ENCODE assay signal across 11 mouse cellular contexts in the genomic region with DNA sequence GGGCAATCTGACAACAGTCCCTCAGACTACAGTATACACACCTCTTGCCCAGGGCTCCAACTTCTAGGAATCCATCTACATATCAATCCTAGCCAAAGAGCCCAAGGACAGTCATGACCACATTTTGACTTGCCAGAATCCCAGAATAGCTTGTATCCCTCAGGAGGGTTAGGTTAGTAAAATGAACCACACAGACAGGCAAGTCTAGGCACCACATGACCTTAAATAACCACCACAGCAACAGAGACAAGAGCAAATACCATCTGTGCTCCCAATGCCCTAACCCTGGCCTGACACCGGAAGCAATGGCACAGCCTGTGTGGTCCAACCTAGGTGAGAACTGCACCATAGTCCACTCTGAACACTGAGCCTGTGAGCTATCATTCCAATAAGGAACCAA. TPM values are rescaled to one million over a fixed set of nuclear protein-coding genes. Genes with fewer than 3 reads are reported as not detected.
DNase-seq lines count a peak whose midpoint lies in the region; ATAC-seq and TF ChIP-seq lines count a peak whose summit lies in the region.
"Had no signal": no experiment of that assay in that cellular context is flagged by ENCODE, and none has a peak within 500 bp of the region (broad histone marks: within the 10 kb centered on the region; RNA-seq: fewer than 3 reads in every experiment).

No protein-coding gene starts in this region.

- no peak for TF ChIP-seq POLR2A in ES-Bruce4 (IDR thresholded peaks at IDR 0.05; ENCODE audit: insufficient read depth, low read length)
- no peak for TF ChIP-seq POLR2A in lung, adult 2 months (IDR thresholded peaks at IDR 0.05; ENCODE audit: borderline replicate concordance, extremely low read depth, low read depth, low read length)

- TF ChIP-seq EP300 in ES-Bruce4 (IDR thresholded peaks at IDR 0.05; ENCODE audit: insufficient read depth, low read depth, low read length): peak; percentile 85
- no peak for TF ChIP-seq EP300 in liver, embryonic 14.5 days (IDR thresholded peaks at IDR 0.05; ENCODE audit: low read depth)

- intact Hi-C loops in heart, postnatal 36 days (cut with DNase I): loop anchor here (2.0 to 5.0 kb wide), 2 partner anchors 26 to 34 kb away; a partner anchor contains a TSS

- peak overlapping the region; percentile 95 for H3K4me2 ChIP-seq in heart, embryonic 13.5 days
- peak overlapping the region; percentile 85 for H3K4me2 ChIP-seq in liver, embryonic 14.5 days (ENCODE audit: low read depth)

- H3K36me3 ChIP-seq in heart, embryonic 13.5 days: peaks cover 42% of the 10 kb centered on the region
- peaks cover 6% of the 10 kb centered on the region; the same call in 1 of the 2 replicates for H3K36me3 ChIP-seq in ES-Bruce4 (ENCODE audit: control insufficient read depth, insufficient read depth, low read length, poor library complexity, severe bottlenecking)
- peaks cover 12% of the 10 kb centered on the region; the same call in 1 of the 2 replicates for H3K36me3 ChIP-seq in liver, embryonic 14.5 days (replicated peaks; ENCODE audit: control insufficient read depth, insufficient read depth, low read depth)

- TF ChIP-seq CTCF in ES-Bruce4 (IDR thresholded peaks at IDR 0.05; ENCODE audit: low read depth, low read length): no peak
- no peak for TF ChIP-seq CTCF in liver, embryonic 14.5 days (IDR thresholded peaks at IDR 0.05; ENCODE audit: low read depth)
- TF ChIP-seq CTCF in lung, adult 2 months (IDR thresholded peaks at IDR 0.05; ENCODE audit: insufficient read depth, low read length): no peak

- 88% methylated on average over 1 of the region's 1 CpGs for WGBS in heart, embryonic 13.5 days
- WGBS in liver, embryonic 14.5 days (ENCODE audit: insufficient replicate concordance): 91% methylated on average over 1 of the region's 1 CpGs
- 79% methylated on average over 1 of the region's 1 CpGs for whole genome bisulfite sequencing in lung, adult 2 months

- H3K27me3 ChIP-seq in heart, embryonic 13.5 days (replicated peaks): no peaks in the 10 kb centered on the region
- no peaks in the 10 kb centered on the region for H3K27me3 ChIP-seq in ES-Bruce4 (ENCODE audit: control insufficient read depth, insufficient read depth, low read length, poor library complexity, severe bottlenecking)
- H3K27me3 ChIP-seq in liver, embryonic 14.5 days (ENCODE audit: control insufficient read depth, insufficient read depth, low read length): no peaks in the 10 kb centered on the region

- peaks cover 55% of the 10 kb centered on the region for H3K4me1 ChIP-seq in heart, embryonic 13.5 days
- H3K4me1 ChIP-seq in ES-Bruce4 (ENCODE audit: control insufficient read depth, insufficient read depth, low read length): peaks cover 7% of the 10 kb centered on the region
- H3K4me1 ChIP-seq in liver, embryonic 14.5 days (replicated peaks; ENCODE audit: control insufficient read depth in 2 of 2, insufficient read depth in 2 of 2, low read length in 1 of 2): peaks cover 23 to 46% of the 10 kb centered on the region in 2 experiments
- peaks cover 9% of the 10 kb centered on the region for H3K4me1 ChIP-seq in lung, adult 2 months (ENCODE audit: control insufficient read depth, insufficient read depth, low read length)

- H3K9me3 ChIP-seq in heart, embryonic 13.5 days: no peaks in the 10 kb centered on the region
- no peaks in the 10 kb centered on the region for H3K9me3 ChIP-seq in ES-Bruce4 (replicated peaks; ENCODE audit: control insufficient read depth, insufficient read depth, low read length, poor library complexity, severe bottlenecking)
- H3K9me3 ChIP-seq in liver, embryonic 14.5 days (ENCODE audit: control insufficient read depth, low read length): no peaks in the 10 kb centered on the region

- H3K27ac ChIP-seq in heart, embryonic 13.5 days (replicated peaks): no peak overlapping the region
- peak overlapping the region; percentile 94 for H3K27ac ChIP-seq in ES-Bruce4 (ENCODE audit: insufficient read depth, low read length)
- peak overlapping the region; percentile 21; the same call in 1 of the 2 replicates for H3K27ac ChIP-seq in liver, embryonic 14.5 days

- ATAC-seq in heart, embryonic 13.5 days (ENCODE audit: extremely low read depth, insufficient number of reproducible peaks, low FRiP score, low TSS enrichment): no peak
- ATAC-seq in liver, embryonic 14.5 days (ENCODE audit: insufficient read depth): no peak
- ATAC-seq: lung, postnatal 0 days had no signal

- H3K9ac ChIP-seq in heart, embryonic 13.5 days: peak overlapping the region; percentile 1; the same call in 1 of the 2 replicates
- H3K9ac ChIP-seq in ES-Bruce4 (ENCODE audit: low read depth, poor library complexity, severe bottlenecking): peak overlapping the region; percentile 97
- no peak overlapping the region; the same call in 1 of the 2 replicates for H3K9ac ChIP-seq in liver, embryonic 14.5 days (replicated peaks)

- DNase-seq in cerebellum, adult 9-11 months: peak; percentile 37
- no peak for DNase-seq in cerebellum, postnatal 10 days
- no peak for DNase-seq in heart, postnatal 36 days
- no peak for DNase-seq in liver, embryonic 14.5 days (ENCODE audit: low read depth in 3 of 3, low spot score in 3 of 3)
- no peak for DNase-seq in lung, adult 2 months
- no peak for DNase-seq in spleen, postnatal 14 days (ENCODE audit: low spot score in 2 of 2)
- DNase-seq: adrenal gland, postnatal 36 days; kidney, postnatal 36 days had no signal

- H3K4me3 ChIP-seq in heart, embryonic 13.5 days: no peak overlapping the region
- H3K4me3 ChIP-seq in ES-Bruce4 (ENCODE audit: low read depth, low read length): peak overlapping the region; percentile 41
- no peak overlapping the region for H3K4me3 ChIP-seq in liver, embryonic 14.5 days (ENCODE audit: insufficient read depth in 1 of 2, low read depth in 2 of 2, low read length in 2 of 2)
- no peak overlapping the region for H3K4me3 ChIP-seq in lung, adult 2 months (replicated peaks; ENCODE audit: extremely low read depth, low read depth, low read length)

RNA-seq across cellular contexts. Expression of a gene that starts 3.2 kb away (rescaled TPM):
- polyA plus RNA-seq in heart, embryonic 13.5 days (2015; fragmentation: Nextera tagmentation; extraction: Ambion mirVana): 10.6 and 11.8 TPM in 2 replicates
- total RNA-seq in heart, postnatal 36 days (2021): 10 to 100 TPM; 85.6 to 94.0 TPM
- 126 and 129 TPM in 2 replicates for polyA plus RNA-seq in ES-Bruce4 (2011; ENCODE audit: insufficient read depth, insufficient read length, low read depth, missing spikeins)
- 16.7 and 18.3 TPM in 2 replicates for polyA plus RNA-seq in liver, embryonic 14.5 days (2012; rRNA removed)
- 13.3 and 14.7 TPM in 2 replicates for polyA plus RNA-seq in liver, embryonic 14.5 days (2014; fragmentation: Nextera tagmentation; extraction: Ambion mirVana)
- polyA plus RNA-seq in lung, adult 2 months (2012; rRNA removed): 50.5 and 64.6 TPM in 2 replicates

RNA-seq across cellular contexts. Expression of a gene that starts 26.2 kb away (rescaled TPM):
- polyA plus RNA-seq in heart, embryonic 13.5 days (2015; fragmentation: Nextera tagmentation; extraction: Ambion mirVana): 32.6 and 39.3 TPM in 2 replicates
- 10 to 100 TPM; 18.8 to 21.9 TPM for total RNA-seq in heart, postnatal 36 days (2021)
- 30.9 and 32.4 TPM in 2 replicates for polyA plus RNA-seq in ES-Bruce4 (2011; ENCODE audit: insufficient read depth, insufficient read length, low read depth, missing spikeins)
- polyA plus RNA-seq in liver, embryonic 14.5 days (2012; rRNA removed): 20.0 and 23.9 TPM in 2 replicates
- 17.2 and 18.8 TPM in 2 replicates for polyA plus RNA-seq in liver, embryonic 14.5 days (2014; fragmentation: Nextera tagmentation; extraction: Ambion mirVana)
- polyA plus RNA-seq in lung, adult 2 months (2012; rRNA removed): 11.6 and 15.9 TPM in 2 replicates

RNA-seq across cellular contexts. Expression of a gene that starts 32.9 kb away (rescaled TPM):
- 28.3 and 29.7 TPM in 2 replicates for polyA plus RNA-seq in heart, embryonic 13.5 days (2015; fragmentation: Nextera tagmentation; extraction: Ambion mirVana)
- 10 to 100 TPM; 18.2 to 20.7 TPM for total RNA-seq in heart, postnatal 36 days (2021)
- 41.5 and 46.6 TPM in 2 replicates for polyA plus RNA-seq in ES-Bruce4 (2011; ENCODE audit: insufficient read depth, insufficient read length, low read depth, missing spikeins)
- polyA plus RNA-seq in liver, embryonic 14.5 days (2012; rRNA removed): 18.0 and 28.8 TPM in 2 replicates
- polyA plus RNA-seq in liver, embryonic 14.5 days (2014; fragmentation: Nextera tagmentation; extraction: Ambion mirVana): 50.0 and 55.7 TPM in 2 replicates
- 13.5 and 15.5 TPM in 2 replicates for polyA plus RNA-seq in lung, adult 2 months (2012; rRNA removed)

RNA-seq across cellular contexts. Expression of a gene that starts 33.1 kb away (rescaled TPM):
- 18.2 and 19.8 TPM in 2 replicates for polyA plus RNA-seq in heart, embryonic 13.5 days (2015; fragmentation: Nextera tagmentation; extraction: Ambion mirVana)
- total RNA-seq in heart, postnatal 36 days (2021): 1 to 10 TPM; 3.3 to 3.4 TPM
- polyA plus RNA-seq in ES-Bruce4 (2011; ENCODE audit: insufficient read depth, insufficient read length, low read depth, missing spikeins): 95.0 and 107 TPM in 2 replicates
- polyA plus RNA-seq in liver, embryonic 14.5 days (2012; rRNA removed): 19.9 and 26.2 TPM in 2 replicates
- polyA plus RNA-seq in liver, embryonic 14.5 days (2014; fragmentation: Nextera tagmentation; extraction: Ambion mirVana): 26.7 and 31.2 TPM in 2 replicates
- 3.3 and 4.4 TPM in 2 replicates for polyA plus RNA-seq in lung, adult 2 months (2012; rRNA removed)

RNA-seq across cellular contexts. Expression of a gene that starts 36.2 kb away (rescaled TPM):
- 26.5 and 27.0 TPM in 2 replicates for polyA plus RNA-seq in heart, embryonic 13.5 days (2015; fragmentation: Nextera tagmentation; extraction: Ambion mirVana)
- total RNA-seq in heart, postnatal 36 days (2021): 10 to 100 TPM; 30.0 to 38.4 TPM
- polyA plus RNA-seq in ES-Bruce4 (2011; ENCODE audit: insufficient read depth, insufficient read length, low read depth, missing spikeins): 100 and 104 TPM in 2 replicates
- polyA plus RNA-seq in liver, embryonic 14.5 days (2012; rRNA removed): 14.7 and 18.2 TPM in 2 replicates
- polyA plus RNA-seq in liver, embryonic 14.5 days (2014; fragmentation: Nextera tagmentation; extraction: Ambion mirVana): 15.2 and 15.3 TPM in 2 replicates
- 64.0 and 73.7 TPM in 2 replicates for polyA plus RNA-seq in lung, adult 2 months (2012; rRNA removed)
